Mouse (Mus musculus) hindbrain, embryonic 16.5 days (tissue): ENCODE data around the gene Epha2. TPM values are rescaled to one million over a fixed set of nuclear protein-coding genes. Genes with fewer than 3 reads are reported as not detected.

Source experiments
- microRNA-seq: library from miRNA; unstranded; fragments of <30 nt; microRNA quantifications from one replicate; pipeline ENCODE4, GENCODE M21; 2017
- polyA plus RNA-seq: library from polyadenylated mRNA; unstranded; fragments of >200 nt; fragmentation: Nextera tagmentation; extraction: Ambion mirVana; gene quantifications from 2 replicates; pipeline ENCODE4 v1.2.1, GENCODE M21; 2015

Epha2 gene
- polyA plus RNA-seq, 1 experiment from 2014 or later = 1.1 TPM

Small RNA genes within 50 kb of the gene (microRNA-seq; reads per million reads assigned to microRNA genes)
- gene Gm25690 = not detected

Other genes with a start within 250 kb of the Epha2 start
- gene Crocc, start 240.7 kb upstream of the Epha2 start, polyA plus RNA-seq = 4.6 and 4.9 TPM in 2 replicates
- 54.0 and 55.5 TPM in 2 replicates for gene Necap2, start 222.9 kb upstream of the Epha2 start, polyA plus RNA-seq
- gene Spata21, start 212.9 kb upstream of the Epha2 start, polyA plus RNA-seq = 0.60 and 1.0 TPM in 2 replicates
- 22.4 and 23.9 TPM in 2 replicates for gene Szrd1, start 161.5 kb upstream of the Epha2 start, polyA plus RNA-seq
- 20.4 and 24.8 TPM in 2 replicates for gene Fbxo42, start 153.3 kb upstream of the Epha2 start, polyA plus RNA-seq
- 8.4 and 8.9 TPM in 2 replicates for gene Rsg1, start 87.3 kb upstream of the Epha2 start, polyA plus RNA-seq
- 1.7 and 2.0 TPM in 2 replicates for gene Arhgef19, start 61.7 kb upstream of the Epha2 start, polyA plus RNA-seq
- 44.3 and 49.8 TPM in 2 replicates for gene Fam131c, start 67.0 kb downstream of the Epha2 start, polyA plus RNA-seq
- gene Clcnka, start 97.5 kb downstream of the Epha2 start, polyA plus RNA-seq = 0.57 and 0.78 TPM in 2 replicates
- gene Clcnkb, start 114.8 kb downstream of the Epha2 start, polyA plus RNA-seq = not detected in 2 replicates
- gene Hspb7, start 119.5 kb downstream of the Epha2 start, polyA plus RNA-seq = 0.09 and 0.66 TPM in 2 replicates
- gene Srarp, start 134.9 kb downstream of the Epha2 start, polyA plus RNA-seq = 0.35 and 0.41 TPM in 2 replicates
- gene Zbtb17, start 143.4 kb downstream of the Epha2 start, polyA plus RNA-seq = 39.5 and 39.6 TPM in 2 replicates
- gene Spen, start 237.4 kb downstream of the Epha2 start, polyA plus RNA-seq = 10.1 and 11.8 TPM in 2 replicates